Mouse (Mus musculus) hindbrain, embryonic 11.5 days (tissue): ENCODE results near the gene Suv39h2. TPM values are rescaled to one million over a fixed set of nuclear protein-coding genes. Genes with fewer than 3 reads are reported as not detected.

Experiments
- ATAC-seq: fragments of 200-750 bp; cut with Nextera tagmentation; 2 replicates; pipeline ENCODE4 v1.8.0; 2017; ENCODE audit warnings: mild to moderate bottlenecking, moderate TSS enrichment, moderate library complexity; ENCODE audit not compliant: low FRiP score
- DNase-seq: peaks from one replicate; pipeline ENCODE4 v3.0.0-alpha.2; 2015; ENCODE audit warnings: low spot score
- H3K27ac ChIP-seq: fragments of 300-500 bp; sonication (generic); 2 replicates; pipeline ENCODE4 v1.5.1; 2014; ENCODE audit warnings: mild to moderate bottlenecking, low read depth, low read length
- H3K27me3 ChIP-seq: fragments of 300-500 bp; sonication (generic); 2 replicates; pipeline ENCODE4 v1.6.1; 2014; ENCODE audit warnings: mild to moderate bottlenecking, low read length, moderate library complexity, mixed read lengths; ENCODE audit not compliant: control insufficient read depth, insufficient read depth
- H3K36me3 ChIP-seq: fragments of 300-500 bp; sonication (generic); 2 replicates; pipeline ENCODE4 v1.6.1; 2014; ENCODE audit warnings: mild to moderate bottlenecking, low read length, moderate library complexity, mixed read lengths; ENCODE audit not compliant: control insufficient read depth, insufficient read depth
- H3K4me1 ChIP-seq: fragments of 300-500 bp; sonication (generic); replicated peaks from 2 replicates; pipeline ENCODE4 v1.6.1; 2014; ENCODE audit warnings: low read length, mixed read lengths; ENCODE audit not compliant: control insufficient read depth, insufficient read depth
- H3K4me2 ChIP-seq: fragments of 300-500 bp; sonication (generic); replicated peaks from 2 replicates; pipeline ENCODE4 v1.6.1; 2014; ENCODE audit warnings: mild to moderate bottlenecking, low read depth, low read length
- H3K4me3 ChIP-seq: fragments of 300-500 bp; sonication (generic); 2 replicates; pipeline ENCODE4 v1.5.1; 2014; ENCODE audit warnings: low read depth, low read length
- H3K9ac ChIP-seq: fragments of 300-500 bp; sonication (generic); 2 replicates; pipeline ENCODE4 v1.6.1; 2014; ENCODE audit warnings: low read depth, low read length
- H3K9me3 ChIP-seq: fragments of 300-500 bp; sonication (generic); 2 replicates; pipeline ENCODE4 v1.6.1; 2016; ENCODE audit warnings: low read length; ENCODE audit not compliant: control insufficient read depth
- WGBS: fragments of 180-500 bp; shearing (Covaris S2); extraction: QIAGEN DNeasy Blood & Tissue Kit; methylation state at CpG from one replicate; pipeline ENCODE4 v1.1.7; 2014; 5-methylcytosine and 5-hydroxymethylcytosine counted together
- polyA plus RNA-seq: library from polyadenylated mRNA; unstranded; fragments of >200 nt; fragmentation: Nextera tagmentation; extraction: Ambion mirVana; gene quantifications from 2 replicates; pipeline ENCODE4 v1.2.1, GENCODE M21; 2014

The Suv39h2 gene
- polyA plus RNA-seq, 1 experiment from 2014 or later, result 39.7 TPM

GRCm38 (mm10) chr2:3480239-3480638 is 5.4 kb upstream of the Suv39h2 start:
- 81% methylated on average over 3 of the region's 3 CpGs for WGBS
- ATAC-seq (no peak), DNase-seq (no peak)
- no peak overlapping the region for H3K27ac ChIP-seq
- H3K27me3 ChIP-seq, result no peaks in the 10 kb centered on the region
- no peaks in the 10 kb centered on the region for H3K9me3 ChIP-seq
- H3K9ac ChIP-seq, result no peak overlapping the region
- H3K4me3 ChIP-seq, result no peak overlapping the region
- H3K4me1 ChIP-seq, result no peaks in the 10 kb centered on the region
- H3K36me3 ChIP-seq, result no peaks in the 10 kb centered on the region
- H3K4me2 ChIP-seq, result no peak overlapping the region

GRCm38 (mm10) chr2:3475746-3476251 is 968 bp upstream of the Suv39h2 start:
- H3K4me3 ChIP-seq, result no peak overlapping the region
- no peak overlapping the region for H3K9ac ChIP-seq
- no peak overlapping the region for H3K27ac ChIP-seq
- no peaks in the 10 kb centered on the region for H3K27me3 ChIP-seq
- DNase-seq (no peak), ATAC-seq (no peak)
- no peak overlapping the region for H3K4me2 ChIP-seq
- WGBS, result 67% methylated on average over 3 of the region's 3 CpGs
- H3K9me3 ChIP-seq, result no peaks in the 10 kb centered on the region
- 0 out of 2 replicates have a peak, but pooled peaks cover 2% of the 10 kb centered on the region for H3K4me1 ChIP-seq
- no peaks in the 10 kb centered on the region for H3K36me3 ChIP-seq

DNA sequence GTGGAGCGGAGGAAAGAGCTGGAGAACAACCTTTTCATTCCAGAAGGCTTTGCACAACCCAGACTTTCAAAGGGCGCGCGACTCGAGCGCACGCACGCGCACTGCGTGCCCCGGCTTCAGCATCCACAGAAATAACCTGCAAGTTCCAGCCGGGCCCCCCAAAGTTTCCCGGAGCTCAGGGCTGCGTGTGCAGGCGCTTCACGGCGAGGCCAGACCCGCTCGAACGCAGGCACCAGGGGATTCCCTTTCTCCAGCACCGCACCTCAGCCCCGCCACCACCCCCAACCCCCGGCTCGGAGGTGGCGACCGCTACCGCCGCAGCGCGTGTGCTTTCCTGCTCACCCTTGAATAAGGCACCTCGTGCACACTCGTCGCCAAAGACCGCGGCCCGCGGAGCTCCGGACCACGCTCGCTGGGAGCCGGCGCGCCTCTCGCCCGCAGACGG is 448 bp downstream of the Suv39h2 start:
- Histone ChIP-seq H3K9ac (peak overlapping the region; percentile 86), H3K4me1 (0 out of 2 replicates have a peak, but pooled peaks cover 2% of the 10 kb centered on the region), H3K36me3 (no peaks in the 10 kb centered on the region), H3K4me2 (peak overlapping the region; percentile 45), H3K4me3 (peak overlapping the region; percentile 94), H3K27me3 (no peaks in the 10 kb centered on the region), H3K27ac (peak overlapping the region; percentile 92), H3K9me3 (no peaks in the 10 kb centered on the region)
- 0% methylated on average over 46 of the region's 46 CpGs for WGBS
- peak; percentile 80 for DNase-seq
- ATAC-seq, result peak; percentile 84

- Histone ChIP-seq H3K4me3 (peak overlapping the region; percentile 94), H3K4me2 (peak overlapping the region; percentile 45), H3K9ac (peak overlapping the region; percentile 86), H3K9me3 (no peaks in the 10 kb centered on the region), H3K27me3 (no peaks in the 10 kb centered on the region), H3K4me1 (0 out of 2 replicates have a peak, but pooled peaks cover 2% of the 10 kb centered on the region), H3K27ac (peak overlapping the region; percentile 92), H3K36me3 (no peaks in the 10 kb centered on the region)
- DNase-seq (no peak), ATAC-seq (no peak)
- WGBS, result 1% methylated on average over 12 of the region's 12 CpGs
These were observed 940 bp downstream of the Suv39h2 start for GRCm38 (mm10) chr2:3473891-3474290.

DNA sequence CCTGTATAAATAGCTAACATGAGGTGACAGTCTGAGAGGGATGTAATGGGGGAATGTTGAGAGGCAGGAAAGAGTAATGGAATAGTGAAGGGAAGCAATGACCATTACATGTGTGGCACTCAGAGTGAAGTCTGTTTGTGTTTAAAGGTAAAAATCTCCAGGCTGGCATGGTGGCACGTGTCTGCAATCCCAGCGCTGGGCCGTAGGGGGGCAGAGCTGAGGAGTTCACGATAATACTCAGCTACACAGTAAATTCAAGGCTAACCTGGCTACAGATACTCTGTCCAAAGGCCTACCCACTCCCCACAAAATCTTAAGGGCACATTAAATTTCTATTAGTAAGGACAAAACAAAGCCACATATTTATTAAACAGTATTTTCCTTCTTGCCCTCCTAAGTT is 18.2 kb downstream of the Suv39h2 start:
- no peak overlapping the region for H3K27ac ChIP-seq
- H3K9ac ChIP-seq, result no peak overlapping the region
- H3K9me3 ChIP-seq, result no peaks in the 10 kb centered on the region
- H3K4me3 ChIP-seq, result no peak overlapping the region
- H3K36me3 ChIP-seq, result 0 out of 2 replicates have a peak, but pooled peaks cover 2% of the 10 kb centered on the region
- DNase-seq, result no peak
- ATAC-seq, result no peak
- no peaks in the 10 kb centered on the region for H3K4me1 ChIP-seq
- 85% methylated on average over 4 of the region's 4 CpGs for WGBS
- no peak overlapping the region for H3K4me2 ChIP-seq
- H3K27me3 ChIP-seq, result no peaks in the 10 kb centered on the region

DNA sequence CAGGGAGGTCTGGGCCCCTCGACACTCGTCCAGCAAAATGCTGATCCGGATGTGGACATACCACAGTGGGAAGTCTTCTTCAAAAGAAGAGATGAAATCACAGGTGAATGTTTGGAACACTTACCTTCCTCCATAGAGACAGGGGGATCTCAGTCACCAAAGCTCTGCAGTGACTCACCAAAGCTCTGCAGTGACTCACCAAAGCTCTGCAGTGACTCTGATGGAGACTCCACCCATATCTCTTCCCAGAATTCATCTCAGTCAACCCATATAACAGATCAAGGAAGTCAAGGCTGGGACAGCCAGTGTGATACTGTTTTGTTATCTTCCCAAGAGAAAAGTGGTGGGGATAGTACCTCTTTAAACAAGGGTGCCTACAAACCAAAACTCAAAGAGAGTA is 21.7 kb downstream of the Suv39h2 start:
- Histone ChIP-seq H3K9ac (no peak overlapping the region), H3K9me3 (no peaks in the 10 kb centered on the region), H3K27me3 (no peaks in the 10 kb centered on the region), H3K36me3 (0 out of 2 replicates have a peak, but pooled peaks cover 2% of the 10 kb centered on the region), H3K4me3 (no peak overlapping the region), H3K27ac (no peak overlapping the region), H3K4me2 (no peak overlapping the region), H3K4me1 (no peaks in the 10 kb centered on the region)
- WGBS, result 93% methylated on average over 3 of the region's 3 CpGs
- ATAC-seq (no peak), DNase-seq (no peak)

DNA sequence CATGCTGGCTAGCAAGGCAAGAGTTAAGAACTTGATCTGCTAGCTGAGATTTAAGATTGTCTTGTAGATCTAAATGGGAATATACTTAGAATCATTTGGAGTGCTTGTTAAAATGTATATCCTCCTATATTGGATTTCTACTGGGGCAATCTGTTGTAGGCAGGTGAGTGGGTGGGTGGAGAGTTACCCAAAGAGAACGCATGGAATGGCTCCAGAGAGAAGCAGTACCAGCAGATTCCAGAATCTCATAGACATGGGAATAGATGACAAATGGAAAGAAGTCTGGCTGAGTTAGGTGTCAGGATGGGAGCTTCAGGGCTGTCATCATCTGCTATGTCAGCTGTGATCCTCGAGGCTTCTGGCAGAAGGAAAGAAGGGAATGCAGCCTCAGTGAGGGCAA is 25.4 kb downstream of the Suv39h2 start:
- ATAC-seq (no peak), DNase-seq (no peak)
- 77% methylated on average over 2 of the region's 2 CpGs for WGBS
- Histone ChIP-seq H3K4me2 (no peak overlapping the region), H3K4me1 (no peaks in the 10 kb centered on the region), H3K36me3 (0 out of 2 replicates have a peak, but pooled peaks cover 2% of the 10 kb centered on the region), H3K9ac (no peak overlapping the region), H3K27ac (no peak overlapping the region), H3K27me3 (no peaks in the 10 kb centered on the region), H3K9me3 (no peaks in the 10 kb centered on the region), H3K4me3 (no peak overlapping the region)

GRCm38 (mm10) chr2:3445984-3446383 is 28.8 kb downstream of the Suv39h2 start:
- no peaks in the 10 kb centered on the region for H3K4me1 ChIP-seq
- no peak overlapping the region for H3K4me3 ChIP-seq
- no peaks in the 10 kb centered on the region for H3K27me3 ChIP-seq
- H3K36me3 ChIP-seq, result no peaks in the 10 kb centered on the region
- 85% methylated on average over 4 of the region's 4 CpGs for WGBS
- ATAC-seq (no peak), DNase-seq (no peak)
- no peak overlapping the region for H3K9ac ChIP-seq
- H3K27ac ChIP-seq, result no peak overlapping the region
- no peaks in the 10 kb centered on the region for H3K9me3 ChIP-seq
- H3K4me2 ChIP-seq, result no peak overlapping the region

DNA sequence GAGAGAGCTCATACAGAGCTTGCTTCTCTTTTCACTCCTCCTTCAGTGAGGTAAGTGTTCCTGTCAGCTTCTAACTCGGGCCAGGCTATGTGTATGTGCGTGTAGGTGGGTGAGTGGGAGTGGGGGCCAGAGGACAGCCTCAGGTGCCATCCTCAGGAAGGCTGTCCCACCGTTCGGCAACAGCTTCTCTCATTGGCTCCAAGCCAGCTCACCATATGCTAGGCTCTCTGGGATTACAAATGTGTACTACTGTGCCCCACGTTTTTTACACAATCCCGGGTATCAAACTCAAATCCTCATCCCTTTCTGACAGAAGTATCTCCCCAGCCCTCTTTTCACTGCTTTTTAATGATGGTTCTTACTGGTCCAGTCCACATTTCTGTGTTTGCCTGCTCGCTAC is 30.6 kb downstream of the Suv39h2 start:
- DNase-seq (no peak), ATAC-seq (no peak)
- WGBS, result 86% methylated on average over 7 of the region's 7 CpGs
- H3K27me3 ChIP-seq, result no peaks in the 10 kb centered on the region
- H3K4me2 ChIP-seq, result no peak overlapping the region
- H3K4me1 ChIP-seq, result no peaks in the 10 kb centered on the region
- H3K27ac ChIP-seq, result no peak overlapping the region
- no peak overlapping the region for H3K4me3 ChIP-seq
- no peaks in the 10 kb centered on the region for H3K36me3 ChIP-seq
- H3K9ac ChIP-seq, result no peak overlapping the region
- no peaks in the 10 kb centered on the region for H3K9me3 ChIP-seq
